Mouse (Mus musculus) heart, postnatal 14 days (tissue): ENCODE data around the gene Rbp7. TPM values are rescaled to one million over a fixed set of nuclear protein-coding genes. Genes with fewer than 3 reads are reported as not detected.
"Not testable (repeated sequence)": the region's sequence is repeated elsewhere in the genome, so short reads cannot be mapped to it uniquely, and the experiment has no call there.

Source experiments
- DNase-seq, 2 experiments: peaks; one replicate each; pipeline ENCODE4 v3.0.0; 2021 to 2022
- intact Hi-C: fragments of 180-260 bp; cut with DNase I; formaldehyde crosslinking; loops from one replicate; pipeline ENCODE4 v1.15.1; 2025
- long read RNA-seq, 2 experiments: library from polyadenylated mRNA; stranded (forward); transcript quantifications; one replicate each; pipeline ENCODE4 v2.0.0; 2021
- total RNA-seq, 2 experiments: library from RNA; stranded (reverse); gene quantifications; 2 replicates each; pipeline ENCODE4 v1.2.3; 2021

Gene Rbp7
- total RNA-seq: 10 to 100 TPM; 75.7 to 77.1 TPM
- long read RNA-seq, experiment 1, transcript Rbp7-201 (4 exons, 619 nt): major isoform, 77 of 80 reads
- long read RNA-seq, experiment 1, partial matches to known transcripts: 1 of 80 reads
- long read RNA-seq, experiment 1, other reads (novel, unspliced or antisense): 2 of 80 reads
- long read RNA-seq, experiment 2, transcript Rbp7-201 (4 exons, 619 nt): major isoform, 43 of 49 reads
- long read RNA-seq, experiment 2, partial matches to known transcripts: 3 of 49 reads
- long read RNA-seq, experiment 2, other reads (novel, unspliced or antisense): 3 of 49 reads

DNA sequence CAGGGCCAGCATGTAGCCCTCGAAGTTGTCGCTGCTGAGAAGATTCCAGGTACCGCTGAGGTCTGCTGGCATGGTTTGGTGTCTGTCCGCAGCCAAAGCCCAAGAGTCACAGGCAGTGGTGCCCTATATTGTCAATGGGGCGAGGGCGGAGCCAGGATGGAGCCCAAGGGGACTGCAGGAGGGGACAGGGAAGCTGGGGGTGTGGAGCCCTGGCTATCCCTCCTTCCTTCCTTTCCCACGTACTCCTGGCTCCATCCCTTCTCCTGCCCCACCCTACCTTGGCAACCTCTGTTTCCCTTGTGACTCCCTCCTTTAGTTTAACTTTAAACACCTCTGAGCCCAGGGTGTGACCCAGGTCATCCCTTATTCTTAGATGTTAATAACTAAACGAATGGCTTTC is at the start of gene Rbp7:
Rbp7 (minus strand) TSS at position 100 of the 400 bp plus-strand sequence.
- intact Hi-C loops: loop anchor here (5.0 kb wide), 1 partner anchor 87 kb away; no protein-coding TSS in a partner anchor
- DNase-seq: peak; percentile 26 to 43

- DNase-seq: no peak
- intact Hi-C loops: no loop called here
Observed at GRCm38 (mm10) chr4:149504363-149504762, 49.6 kb upstream of the Rbp7 start.

DNA sequence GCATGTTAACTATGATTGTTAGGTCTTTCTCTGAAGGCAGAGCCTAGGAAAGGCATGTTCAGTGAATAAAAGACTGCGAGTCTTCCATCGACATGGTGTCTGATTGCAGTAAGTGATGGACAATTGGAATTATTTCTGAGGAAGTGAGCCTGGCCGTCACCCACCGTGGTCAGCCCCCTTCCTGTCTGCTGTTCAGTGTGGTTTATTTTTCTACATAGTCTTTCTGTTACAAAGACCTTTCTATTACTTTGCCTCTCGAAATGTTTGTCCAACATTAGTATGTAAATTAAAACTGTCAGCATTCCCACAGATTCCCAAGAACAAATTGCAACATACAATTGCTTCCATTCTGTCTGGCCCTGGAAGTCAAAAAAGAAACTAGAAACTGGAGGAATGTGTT is 45.0 kb upstream of the Rbp7 start:
- intact Hi-C loops: no loop called here
- DNase-seq: no peak

GRCm38 (mm10) chr4:149498901-149499300 is 44.1 kb upstream of the Rbp7 start:
- no peak for DNase-seq
- intact Hi-C loops: no loop called here

- intact Hi-C loops: no loop called here
- DNase-seq: no peak
Observed at GRCm38 (mm10) chr4:149496612-149497011, 41.8 kb upstream of the Rbp7 start.

- no peak for DNase-seq
- intact Hi-C loops: no loop called here
Observed at GRCm38 (mm10) chr4:149491151-149491550, 36.4 kb upstream of the Rbp7 start.

GRCm38 (mm10) chr4:149489415-149490240 is 34.9 kb upstream of the Rbp7 start:
- intact Hi-C loops: loop anchor here (5.0 kb wide), 1 partner anchor 118 kb away; no protein-coding TSS in a partner anchor
- DNase-seq: peak; percentile 48 to 58

DNA sequence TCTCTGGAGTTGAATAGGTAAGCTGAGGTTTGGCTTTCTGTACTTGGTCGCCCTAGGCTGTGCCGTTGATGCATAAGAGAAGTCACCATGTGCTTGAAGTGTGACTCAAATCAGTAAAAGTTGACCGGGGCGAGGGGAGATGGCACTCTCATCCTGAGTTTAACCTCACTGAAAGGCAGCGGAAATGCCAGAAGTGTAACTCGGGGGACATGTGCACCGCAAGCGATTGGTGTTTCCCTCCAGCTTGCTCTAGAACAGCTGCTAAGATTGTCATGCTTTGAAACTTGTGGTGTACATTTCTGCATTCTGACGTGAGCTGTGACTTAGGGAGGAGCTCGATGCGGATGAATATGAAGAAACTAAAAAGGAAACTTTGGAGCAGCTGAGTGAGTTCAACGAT is 33.0 kb upstream of the Rbp7 start:
- no peak for DNase-seq
- intact Hi-C loops: loop anchor here (5.0 kb wide), 1 partner anchor 120 kb away; no protein-coding TSS in a partner anchor

GRCm38 (mm10) chr4:149485825-149486206 is 31.0 kb upstream of the Rbp7 start:
- intact Hi-C loops: loop anchor here (2.0 to 5.0 kb wide), 2 partner anchors 57 to 121 kb away; no protein-coding TSS in a partner anchor

DNA sequence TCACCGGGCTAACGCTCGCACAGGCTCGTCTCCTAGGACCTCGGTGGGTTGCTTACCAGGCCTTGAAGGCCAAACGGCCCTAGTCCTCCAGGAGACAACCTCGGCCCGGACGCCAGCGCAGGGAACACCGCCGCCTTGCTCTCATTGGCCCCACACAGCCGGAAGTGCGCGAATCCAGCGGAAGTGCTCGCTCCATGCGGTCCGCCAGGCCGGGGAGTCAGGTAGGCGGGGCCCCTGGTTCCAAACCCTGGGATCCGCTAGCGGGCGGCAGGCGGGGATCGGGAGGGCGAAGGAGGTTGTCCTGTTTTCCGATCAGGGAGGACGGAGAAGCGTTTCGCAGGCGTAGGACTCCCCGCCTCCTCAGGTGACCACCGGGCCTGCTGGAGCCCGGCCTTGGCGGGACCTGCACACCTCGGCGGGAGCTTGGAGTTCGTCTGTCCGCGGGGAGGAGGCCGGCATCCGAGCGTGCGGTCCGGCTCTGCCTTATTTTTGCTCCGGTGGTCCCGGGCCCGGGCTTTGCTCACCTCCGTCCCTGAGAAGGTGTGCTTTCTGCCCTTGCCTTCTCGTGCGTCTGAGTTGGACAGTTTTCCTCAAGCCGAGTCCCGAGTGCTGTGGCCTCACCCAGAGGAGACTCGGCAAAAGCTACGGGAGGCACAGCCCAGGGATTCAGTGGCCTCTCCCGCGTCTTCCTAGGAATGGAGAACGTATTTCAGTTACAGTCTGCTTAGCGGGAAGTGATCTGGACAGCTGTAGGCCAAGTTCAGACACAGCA is 30.5 kb upstream of the Rbp7 start, which contains the start of the genes Nmnat1 and Lzic:
Nmnat1 (minus strand) TSS at position 150 of the 772 bp plus-strand sequence.
Lzic (plus strand) TSS at position 177 of the 772 bp plus-strand sequence.
- intact Hi-C loops: loop anchor here (2.0 to 5.0 kb wide), 2 partner anchors 58 to 122 kb away; no protein-coding TSS in a partner anchor
- DNase-seq: peak; percentile 93 to 96

More at GRCm38 (mm10) chr4:149485825-149486206, 31.0 kb upstream of the Rbp7 start:
- DNase-seq: peak in 1 of 2 experiments; percentile 28

DNA sequence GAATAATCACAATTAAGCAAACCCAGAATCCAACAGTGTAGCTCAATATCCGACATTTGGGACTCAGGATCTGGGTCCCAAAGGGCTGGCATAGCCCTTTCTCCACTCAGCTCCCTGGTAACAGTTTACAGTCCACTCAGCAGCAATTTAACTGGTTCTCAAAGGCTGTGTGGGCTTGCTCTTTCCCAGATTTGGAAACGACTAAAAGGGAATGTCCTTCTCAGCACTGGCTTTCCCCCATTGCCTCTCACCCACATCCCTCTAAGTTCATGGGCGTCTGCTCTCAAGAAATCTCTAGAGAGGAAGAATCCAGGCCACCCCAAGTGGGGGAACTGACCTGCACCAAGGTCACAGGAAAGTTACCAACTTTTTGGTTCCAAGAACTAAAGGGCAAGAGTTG is 29.8 kb upstream of the Rbp7 start:
- no peak for DNase-seq
- intact Hi-C loops: loop anchor here (2.0 to 5.0 kb wide), 2 partner anchors 37 to 58 kb away; no protein-coding TSS in a partner anchor

DNA sequence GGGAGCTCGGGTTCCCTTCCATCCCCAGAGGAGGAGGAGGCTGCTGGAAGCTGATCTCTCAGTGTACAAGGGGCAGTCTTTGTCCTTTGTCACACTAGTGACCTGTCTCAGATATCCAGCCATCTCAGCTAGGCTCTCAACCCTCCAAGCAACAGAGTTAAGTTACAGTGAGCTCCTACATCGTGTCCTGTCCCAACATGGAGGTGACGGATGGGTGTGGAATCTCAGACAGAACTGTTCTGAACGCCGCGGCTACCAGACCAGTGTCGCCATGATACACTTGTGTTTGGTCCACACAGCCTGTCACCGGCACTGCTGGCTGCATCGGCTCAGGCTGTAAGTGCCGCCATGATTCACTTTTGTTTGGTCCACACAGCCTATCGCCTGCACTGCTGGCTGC is 22.3 kb upstream of the Rbp7 start, which contains the start of gene Tmem274:
Tmem274 (plus strand) TSS at position 301 of the 400 bp plus-strand sequence.
- no peak for DNase-seq
- intact Hi-C loops: no loop called here

DNA sequence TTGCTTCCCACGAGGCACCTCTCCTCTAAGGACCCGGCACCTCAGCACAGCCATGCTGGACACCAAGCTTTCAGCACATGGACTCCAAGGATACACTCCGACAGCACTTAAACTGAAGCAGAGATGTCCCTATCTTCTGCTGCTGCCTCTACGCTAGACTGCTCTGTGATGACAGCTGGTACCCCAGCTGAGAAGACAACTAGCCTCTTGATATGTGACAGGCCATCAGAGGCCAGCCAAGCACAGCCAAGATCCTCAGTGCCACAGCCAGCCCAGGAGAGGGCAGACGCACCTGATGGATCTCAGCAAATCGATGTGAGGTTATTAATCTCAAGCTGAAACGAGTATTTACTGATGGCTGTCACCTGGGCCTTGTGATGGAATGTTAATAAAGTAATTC is 20.3 kb upstream of the Rbp7 start:
- intact Hi-C loops: no loop called here
- no peak for DNase-seq

GRCm38 (mm10) chr4:149469557-149469956 is 14.8 kb upstream of the Rbp7 start:
- intact Hi-C loops: no loop called here

DNA sequence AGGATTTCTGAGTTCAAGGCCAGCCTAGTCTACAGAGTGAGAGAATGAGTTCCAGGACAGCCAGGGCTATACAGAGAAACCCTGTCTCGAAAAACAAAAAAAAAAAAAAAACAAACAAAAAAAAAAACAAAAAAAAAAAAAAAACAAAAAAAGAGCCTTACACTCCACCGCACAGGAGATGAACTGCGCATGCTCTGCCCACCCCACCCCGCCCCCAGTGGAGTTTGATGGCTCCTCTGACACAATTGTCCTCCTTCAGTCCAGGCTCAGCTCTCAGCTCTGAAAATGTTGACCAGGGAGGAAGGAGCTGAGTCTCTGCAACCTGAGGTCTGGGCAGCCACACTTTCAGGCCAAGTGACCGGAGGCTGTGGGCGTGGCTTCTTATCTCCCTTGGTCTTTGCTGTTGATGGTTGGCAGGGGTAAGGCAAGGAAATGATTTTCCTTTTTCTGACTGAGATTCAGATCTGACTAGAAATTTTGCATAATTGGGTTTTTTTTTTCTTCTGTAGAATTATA is 8.7 kb upstream of the Rbp7 start:
- DNase-seq: no peak
- intact Hi-C loops: no loop called here

More at GRCm38 (mm10) chr4:149469557-149469956, 14.8 kb upstream of the Rbp7 start:
- no peak for DNase-seq

DNA sequence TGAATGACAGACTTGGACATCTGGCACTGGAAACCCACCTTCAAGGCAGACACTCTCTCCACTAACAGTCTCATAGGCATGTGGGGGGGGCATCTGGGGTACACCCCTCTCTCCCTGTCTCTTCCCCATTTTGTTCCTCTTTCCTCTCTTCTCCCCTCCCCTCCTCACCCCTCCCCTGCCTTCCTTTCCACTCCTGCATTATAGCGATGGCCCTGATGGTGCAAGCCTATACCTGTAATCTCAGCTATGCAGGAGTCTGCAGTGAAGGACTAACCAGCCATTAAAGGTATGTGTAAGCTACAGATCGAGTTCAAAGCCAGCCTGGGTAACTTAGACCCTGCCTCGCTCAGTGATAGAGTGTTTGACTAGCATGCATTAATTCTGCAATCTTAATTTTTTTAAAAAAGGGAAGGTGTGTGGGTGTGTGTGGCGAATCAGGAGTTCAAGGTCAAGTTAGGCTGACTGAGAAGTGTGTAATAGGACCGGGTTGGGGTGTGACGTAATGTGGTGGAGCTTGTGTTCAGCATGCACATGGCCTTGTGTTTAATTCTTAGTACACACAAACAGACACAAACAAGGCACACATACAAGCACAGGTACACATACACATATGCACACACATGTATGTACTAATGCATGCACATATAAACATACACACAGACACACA is 7.7 kb upstream of the Rbp7 start:
- intact Hi-C loops: no loop called here
- no peak for DNase-seq

GRCm38 (mm10) chr4:149461579-149462304 is 7.0 kb upstream of the Rbp7 start:
- intact Hi-C loops: no loop called here
- DNase-seq: peak in 1 of 2 experiments; percentile 26

DNA sequence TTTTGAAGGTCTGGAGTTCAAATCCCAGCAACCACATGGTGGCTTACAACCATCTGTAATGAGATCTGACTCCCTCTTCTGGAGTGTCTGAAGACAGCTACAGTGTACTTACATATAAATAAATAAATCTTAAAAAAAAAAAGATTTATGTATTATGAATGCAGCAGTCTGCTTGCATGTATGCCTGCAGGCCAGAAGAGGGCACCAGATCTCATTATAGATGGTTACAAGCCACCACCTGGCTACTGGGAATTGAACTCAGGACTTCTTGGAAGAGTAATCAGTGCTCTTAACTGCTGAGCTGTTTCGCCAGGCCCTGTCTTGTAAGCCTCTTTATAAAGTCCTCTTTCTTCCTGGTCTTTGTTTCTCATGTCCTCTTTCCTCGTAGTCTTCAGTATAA is 5.7 kb upstream of the Rbp7 start:
- intact Hi-C loops, DNase-seq: not testable (repeated sequence)

DNA sequence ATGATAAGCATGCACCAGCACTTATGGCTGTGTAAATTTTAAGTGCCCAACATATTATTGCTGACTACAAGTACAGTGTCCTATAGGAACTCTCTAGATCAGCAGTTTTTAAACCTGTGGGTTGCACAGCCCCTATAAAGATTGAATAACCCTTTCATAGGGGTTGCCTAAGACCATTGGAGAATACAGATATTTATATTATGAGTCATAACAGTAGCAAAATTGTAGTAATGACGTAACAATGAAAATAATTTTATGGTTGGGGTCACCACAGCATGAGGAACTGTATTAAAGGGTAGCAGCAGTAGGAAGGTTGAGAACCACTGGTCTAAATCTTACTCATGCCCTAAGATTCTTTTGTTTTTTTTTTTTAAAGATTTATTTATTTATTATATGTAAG is 4.6 kb upstream of the Rbp7 start:
- intact Hi-C loops: no loop called here

More for the DNA sequence above, 4.6 kb upstream of the Rbp7 start:
- no peak for DNase-seq
